In the genomic region with DNA sequence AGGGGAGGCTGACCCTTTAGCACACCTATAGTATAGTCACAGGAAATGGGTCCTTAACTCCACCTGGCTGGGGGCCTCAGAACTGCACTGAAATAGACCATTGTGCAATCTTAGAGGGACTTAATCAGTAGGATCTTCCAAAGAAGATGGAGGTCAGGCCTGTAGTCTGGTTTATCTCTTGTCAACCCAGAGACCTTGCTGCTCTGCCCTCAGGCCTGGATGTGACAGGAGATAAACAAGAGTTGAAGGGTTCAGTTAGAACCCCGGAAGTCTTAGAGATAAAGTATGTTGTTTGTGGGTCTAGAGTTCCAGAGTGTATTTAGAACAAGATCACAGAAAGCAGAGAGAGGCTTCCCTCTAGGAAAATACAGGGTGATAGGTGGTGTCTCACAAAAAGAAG, we compare ENCODE assay signal across 19 mouse cellular contexts. TPM values are rescaled to one million over a fixed set of nuclear protein-coding genes. Genes with fewer than 3 reads are reported as not detected.
DNase-seq lines count a peak whose midpoint lies in the region; ATAC-seq and TF ChIP-seq lines count a peak whose summit lies in the region.
"Had no signal": no experiment of that assay in that cellular context is flagged by ENCODE, and none has a peak within 500 bp of the region (broad histone marks: within the 10 kb centered on the region; RNA-seq: fewer than 3 reads in every experiment).

No protein-coding gene starts in this region.

- H3K4me2 ChIP-seq in liver, embryonic 14.5 days (ENCODE audit: low read depth): no peak overlapping the region
- no peak overlapping the region for H3K4me2 ChIP-seq in forebrain, embryonic 14.5 days (ENCODE audit: low read length)
- H3K4me2 ChIP-seq in heart, embryonic 12.5 days: no peak overlapping the region
- H3K4me2 ChIP-seq: hindbrain, embryonic 13.5 days; neural tube, embryonic 13.5 days; stomach, embryonic 15.5 days had no signal

- H3K36me3 ChIP-seq in megakaryocyte, embryonic 14.5 days (replicated peaks; ENCODE audit: low read length): peaks cover 29% of the 10 kb centered on the region
- H3K36me3 ChIP-seq in liver, embryonic 14.5 days (replicated peaks; ENCODE audit: control insufficient read depth, insufficient read depth, low read depth): no peaks in the 10 kb centered on the region
- no peaks in the 10 kb centered on the region for H3K36me3 ChIP-seq in forebrain, embryonic 14.5 days (ENCODE audit: control insufficient read depth, insufficient read depth, low read length)
- no peaks in the 10 kb centered on the region for H3K36me3 ChIP-seq in heart, embryonic 12.5 days
- H3K36me3 ChIP-seq: hindbrain, embryonic 13.5 days; neural tube, embryonic 13.5 days; stomach, embryonic 15.5 days had no signal

- no peak for DNase-seq in gastrocnemius, adult 2 months
- no peak for DNase-seq in gastrocnemius, postnatal 36 days
- no peak for DNase-seq in liver, embryonic 14.5 days (ENCODE audit: low read depth in 3 of 3, low spot score in 3 of 3)
- DNase-seq in thymus, postnatal 4 days: peak; percentile 43
- DNase-seq in forebrain, embryonic 14.5 days (ENCODE audit: low spot score): no peak
- DNase-seq: cerebellum, adult 11 months; layer of hippocampus, postnatal 36 days had no signal

- no peak for ATAC-seq in megakaryocyte, adult 5-6 weeks (ENCODE audit: poor library complexity, severe bottlenecking)
- ATAC-seq in liver, embryonic 14.5 days (ENCODE audit: insufficient read depth): peak; percentile 60; the same call in 1 of the 2 replicates
- no peak for ATAC-seq in forebrain, embryonic 14.5 days
- no peak for ATAC-seq in heart, embryonic 12.5 days (ENCODE audit: insufficient number of reproducible peaks, low FRiP score)
- ATAC-seq: intestine, embryonic 16.5 days had no signal

- 0% methylated on average over 1 of the region's 1 CpGs for WGBS in liver, embryonic 14.5 days (ENCODE audit: insufficient replicate concordance)
- 100% methylated on average over 1 of the region's 1 CpGs for WGBS in forebrain, embryonic 14.5 days
- 32% methylated on average over 1 of the region's 1 CpGs for WGBS in heart, embryonic 12.5 days

- H3K4me3 ChIP-seq in gastrocnemius, adult 2 months: no peak overlapping the region
- peak overlapping the region; percentile 84 for H3K4me3 ChIP-seq in megakaryocyte, embryonic 14.5 days (replicated peaks)
- H3K4me3 ChIP-seq in liver, embryonic 14.5 days (ENCODE audit: insufficient read depth in 1 of 2, low read depth in 2 of 2, low read length in 2 of 2): no peak overlapping the region
- no peak overlapping the region for H3K4me3 ChIP-seq in forebrain, embryonic 14.5 days (ENCODE audit: low read depth, low read length)
- no peak overlapping the region for H3K4me3 ChIP-seq in heart, embryonic 12.5 days
- H3K4me3 ChIP-seq: hindbrain, embryonic 13.5 days; neural tube, embryonic 13.5 days; stomach, embryonic 15.5 days had no signal

- H3K9ac ChIP-seq in liver, embryonic 14.5 days (replicated peaks): no peak overlapping the region
- no peak overlapping the region for H3K9ac ChIP-seq in forebrain, embryonic 14.5 days (ENCODE audit: low read length)
- no peak overlapping the region for H3K9ac ChIP-seq in heart, embryonic 12.5 days
- H3K9ac ChIP-seq: hindbrain, embryonic 13.5 days; neural tube, embryonic 13.5 days; stomach, embryonic 15.5 days had no signal

- intact Hi-C loops in gastrocnemius, adult 2 months (cut with DNase I): no loop called here
- intact Hi-C loops in gastrocnemius, postnatal 36 days (cut with DNase I): no loop called here

- no peaks in the 10 kb centered on the region for H3K9me3 ChIP-seq in megakaryocyte, embryonic 14.5 days
- no peaks in the 10 kb centered on the region for H3K9me3 ChIP-seq in liver, embryonic 14.5 days (ENCODE audit: control insufficient read depth, low read length)
- no peaks in the 10 kb centered on the region for H3K9me3 ChIP-seq in forebrain, embryonic 14.5 days (replicated peaks; ENCODE audit: control insufficient read depth, low read length)
- no peaks in the 10 kb centered on the region for H3K9me3 ChIP-seq in heart, embryonic 12.5 days (replicated peaks)
- H3K9me3 ChIP-seq: hindbrain, embryonic 13.5 days; neural tube, embryonic 13.5 days; stomach, embryonic 15.5 days had no signal

- peaks cover 94% of the 10 kb centered on the region for H3K4me1 ChIP-seq in megakaryocyte, embryonic 14.5 days
- peaks cover 0 to 19% of the 10 kb centered on the region in 2 experiments; a peak in 3 of 4 replicates for H3K4me1 ChIP-seq in liver, embryonic 14.5 days (replicated peaks; ENCODE audit: control insufficient read depth in 2 of 2, insufficient read depth in 2 of 2, low read length in 1 of 2)
- peaks cover 4% of the 10 kb centered on the region; the same call in 1 of the 2 replicates for H3K4me1 ChIP-seq in forebrain, embryonic 14.5 days (ENCODE audit: control insufficient read depth, insufficient read depth, low read length)
- H3K4me1 ChIP-seq in heart, embryonic 12.5 days (replicated peaks): peaks cover 11% of the 10 kb centered on the region; the same call in 1 of the 2 replicates

- TF ChIP-seq EP300 in liver, embryonic 14.5 days (IDR thresholded peaks at IDR 0.05; ENCODE audit: low read depth): no peak

- H3K27ac ChIP-seq in gastrocnemius, adult 2 months: no peak overlapping the region
- no peak overlapping the region for H3K27ac ChIP-seq in liver, embryonic 14.5 days
- no peak overlapping the region for H3K27ac ChIP-seq in forebrain, embryonic 14.5 days (ENCODE audit: low read depth, low read length)
- no peak overlapping the region for H3K27ac ChIP-seq in heart, embryonic 12.5 days (ENCODE audit: poor library complexity, severe bottlenecking)
- H3K27ac ChIP-seq: hindbrain, embryonic 13.5 days; neural tube, embryonic 13.5 days; stomach, embryonic 15.5 days had no signal

- TF ChIP-seq CTCF in gastrocnemius, adult 2 months (IDR thresholded peaks at IDR 0.05): peak; percentile 2; the same call in 1 of the 2 replicates
- TF ChIP-seq CTCF in liver, embryonic 14.5 days (IDR thresholded peaks at IDR 0.05; ENCODE audit: low read depth): no peak

- no peaks in the 10 kb centered on the region for H3K27me3 ChIP-seq in megakaryocyte, embryonic 14.5 days (replicated peaks)
- peaks cover 11% of the 10 kb centered on the region for H3K27me3 ChIP-seq in liver, embryonic 14.5 days (ENCODE audit: control insufficient read depth, insufficient read depth, low read length)
- 0 out of 2 replicates have a peak, but pooled peaks cover 8% of the 10 kb centered on the region for H3K27me3 ChIP-seq in forebrain, embryonic 14.5 days (replicated peaks; ENCODE audit: control insufficient read depth, insufficient read depth, low read length)
- H3K27me3 ChIP-seq in heart, embryonic 12.5 days (replicated peaks): peaks cover 20% of the 10 kb centered on the region

RNA-seq across cellular contexts. Expression of a gene that starts 4.5 kb away (rescaled TPM):
- 1 to 10 TPM in 1 of 2 experiments, under 1 TPM in 1; 0.82 to 1.0 TPM for total RNA-seq in gastrocnemius, adult 2 months (2021)
- under 1 TPM; 0.64 to 0.66 TPM for total RNA-seq in gastrocnemius, postnatal 36 days (2021)
- polyA plus RNA-seq in megakaryocyte, embryonic 14.5 days (2012; ENCODE audit: insufficient read depth, low replicate concordance): 43.4 and 50.4 TPM in 2 replicates
- 53.8 and 58.6 TPM in 2 replicates for total RNA-seq in megakaryocyte, adult 5-6 weeks (2015)
- total RNA-seq in megakaryocyte, adult 5-6 weeks (2017): 55.0 and 61.5 TPM in 2 replicates
- polyA plus RNA-seq in liver, embryonic 14.5 days (2012; rRNA removed): 0.81 and 1.6 TPM in 2 replicates
- polyA plus RNA-seq in liver, embryonic 14.5 days (2014; fragmentation: Nextera tagmentation; extraction: Ambion mirVana): 1.8 and 2.4 TPM in 2 replicates
- polyA plus RNA-seq in forebrain, embryonic 14.5 days (2014; fragmentation: Nextera tagmentation; extraction: Ambion mirVana): 0.50 and 0.74 TPM in 2 replicates
- 2.6 and 2.7 TPM in 2 replicates for polyA plus RNA-seq in heart, embryonic 12.5 days (2016; fragmentation: Nextera tagmentation; extraction: Ambion mirVana)

RNA-seq across cellular contexts. Expression of a gene that starts 32.4 kb away (rescaled TPM):
- not detected for total RNA-seq in gastrocnemius, adult 2 months (2021)
- total RNA-seq in gastrocnemius, postnatal 36 days (2021): not detected
- polyA plus RNA-seq in megakaryocyte, embryonic 14.5 days (2012; ENCODE audit: insufficient read depth, low replicate concordance): 0.44 TPM in 1 of 2 replicates, not detected in the other
- total RNA-seq in megakaryocyte, adult 5-6 weeks (2015): not detected in 2 replicates
- not detected in 2 replicates for total RNA-seq in megakaryocyte, adult 5-6 weeks (2017)
- polyA plus RNA-seq in liver, embryonic 14.5 days (2012; rRNA removed): not detected in 2 replicates
- not detected in 2 replicates for polyA plus RNA-seq in liver, embryonic 14.5 days (2014; fragmentation: Nextera tagmentation; extraction: Ambion mirVana)
- polyA plus RNA-seq in forebrain, embryonic 14.5 days (2014; fragmentation: Nextera tagmentation; extraction: Ambion mirVana): not detected in 2 replicates
- not detected in 2 replicates for polyA plus RNA-seq in heart, embryonic 12.5 days (2016; fragmentation: Nextera tagmentation; extraction: Ambion mirVana)
- total RNA-seq: layer of hippocampus, postnatal 36 days; left cerebral cortex, postnatal 36 days had no signal
- polyA plus RNA-seq: embryonic facial prominence, embryonic 11.5 days; gonadal fat pad, adult 2 months; heart, embryonic 16.5 days; hindbrain, embryonic 13.5 days; intestine, embryonic 16.5 days; liver, embryonic 16.5 days; neural tube, embryonic 13.5 days; stomach, embryonic 15.5 days had no signal

RNA-seq across cellular contexts. Expression of a gene that starts 49.8 kb away (rescaled TPM):
- under 1 TPM in 1 of 2 experiments, not detected in 1; 0.08 TPM for total RNA-seq in gastrocnemius, adult 2 months (2021)
- not detected for total RNA-seq in gastrocnemius, postnatal 36 days (2021)
- not detected in 2 replicates for polyA plus RNA-seq in megakaryocyte, embryonic 14.5 days (2012; ENCODE audit: insufficient read depth, low replicate concordance)
- 0.20 and 0.43 TPM in 2 replicates for total RNA-seq in megakaryocyte, adult 5-6 weeks (2015)
- total RNA-seq in megakaryocyte, adult 5-6 weeks (2017): 0.24 TPM in 1 of 2 replicates, not detected in the other
- polyA plus RNA-seq in liver, embryonic 14.5 days (2012; rRNA removed): 0.01 TPM in 1 of 2 replicates, not detected in the other
- not detected in 2 replicates for polyA plus RNA-seq in liver, embryonic 14.5 days (2014; fragmentation: Nextera tagmentation; extraction: Ambion mirVana)
- not detected in 2 replicates for polyA plus RNA-seq in forebrain, embryonic 14.5 days (2014; fragmentation: Nextera tagmentation; extraction: Ambion mirVana)
- polyA plus RNA-seq in heart, embryonic 12.5 days (2016; fragmentation: Nextera tagmentation; extraction: Ambion mirVana): not detected in 2 replicates
- total RNA-seq: layer of hippocampus, postnatal 36 days had no signal
- polyA plus RNA-seq: gonadal fat pad, adult 2 months; heart, embryonic 16.5 days; hindbrain, embryonic 13.5 days; intestine, embryonic 16.5 days; liver, embryonic 16.5 days; stomach, embryonic 15.5 days had no signal

Comparison
In these comparisons a context has a peak if more than half of its experiments do, and no peak if none do; other contexts are left out.
1. RNA of a gene that starts 4.5 kb away (polyA plus RNA-seq): 43.4 to 50.4 TPM in megakaryocyte, embryonic 14.5 days; 2.6 to 2.7 TPM in heart, embryonic 12.5 days, 0.81 to 2.4 TPM in liver, embryonic 14.5 days and 0.50 to 0.74 TPM in forebrain, embryonic 14.5 days; every median in the first group is over 10 times any median in the second.